Mouse (Mus musculus) ES-CJ7 (cell line): ENCODE data around the gene Arhgap18.

Source experiments
- DNase-seq: peaks from one replicate; pipeline ENCODE4 v3.0.0; 2011; ENCODE audit warnings: low read depth, low spot score

Gene Arhgap18

GRCm38 (mm10) chr10:26776443-26776842 lies 23.2 kb downstream of the Arhgap18 start:
- peak; percentile 8 for DNase-seq

GRCm38 (mm10) chr10:26780581-26780980 lies 27.4 kb downstream of the Arhgap18 start:
- no peak for DNase-seq

DNA sequence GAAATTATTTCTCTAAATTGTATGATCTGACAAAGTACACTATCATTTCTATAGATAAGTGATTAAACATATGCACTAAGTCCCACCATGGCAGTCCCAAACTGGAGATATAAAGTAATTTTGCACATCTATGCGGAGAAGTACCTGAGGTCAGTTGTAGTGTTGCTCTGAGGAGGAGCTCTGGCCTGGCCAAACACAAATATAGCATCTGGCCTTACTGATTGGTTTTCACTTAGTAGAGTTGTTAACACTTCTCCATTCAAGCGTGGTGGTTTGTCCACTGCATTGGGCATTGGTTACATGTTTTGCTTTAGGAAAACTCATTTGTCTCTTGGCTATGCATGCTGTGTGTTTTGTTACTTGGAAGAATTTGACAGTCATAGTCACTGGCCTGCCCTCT lies 36.5 kb downstream of the Arhgap18 start:
- no peak for DNase-seq

DNA sequence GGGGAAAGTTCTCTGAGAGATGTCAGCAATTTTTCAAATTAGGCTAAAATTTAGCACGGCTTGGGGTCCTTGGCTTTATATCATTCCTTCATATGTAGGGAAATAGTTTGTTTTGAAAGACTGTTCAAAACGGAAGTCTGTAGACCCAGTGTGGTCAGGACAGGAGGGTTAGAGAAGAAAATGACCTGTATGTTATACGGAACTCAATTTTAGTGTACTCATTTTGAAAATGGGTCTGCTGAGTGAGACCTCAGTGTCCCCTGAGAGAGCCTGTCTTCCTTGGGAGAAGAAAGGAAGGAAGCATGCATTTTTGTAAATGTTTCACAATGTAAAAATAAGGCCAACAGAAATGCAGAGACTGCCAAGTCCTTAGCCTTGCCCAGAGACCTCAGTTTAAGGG lies 38.6 kb downstream of the Arhgap18 start:
- no peak for DNase-seq

DNA sequence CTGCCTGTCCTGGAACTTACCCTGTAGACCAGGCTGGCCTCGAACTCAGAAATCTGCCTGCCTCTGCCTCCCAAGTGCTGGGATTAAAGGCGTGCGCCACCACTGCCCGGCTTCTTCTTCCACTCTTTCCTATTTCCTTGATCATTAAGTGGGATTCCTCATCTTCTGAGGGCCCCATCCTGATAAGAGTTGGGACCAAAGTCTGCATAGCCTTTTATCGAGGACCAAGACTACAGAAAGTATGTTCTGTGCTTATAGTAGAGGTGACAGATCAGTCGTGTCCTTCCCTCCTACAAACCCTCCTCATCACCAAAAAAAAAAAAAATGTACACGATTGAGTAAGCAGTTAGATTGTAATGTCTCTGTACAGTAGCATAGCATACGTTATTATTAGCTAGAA lies 39.8 kb downstream of the Arhgap18 start:
- no peak for DNase-seq

GRCm38 (mm10) chr10:26796432-26797286 lies 43.4 kb downstream of the Arhgap18 start:
- DNase-seq, result no peak

DNA sequence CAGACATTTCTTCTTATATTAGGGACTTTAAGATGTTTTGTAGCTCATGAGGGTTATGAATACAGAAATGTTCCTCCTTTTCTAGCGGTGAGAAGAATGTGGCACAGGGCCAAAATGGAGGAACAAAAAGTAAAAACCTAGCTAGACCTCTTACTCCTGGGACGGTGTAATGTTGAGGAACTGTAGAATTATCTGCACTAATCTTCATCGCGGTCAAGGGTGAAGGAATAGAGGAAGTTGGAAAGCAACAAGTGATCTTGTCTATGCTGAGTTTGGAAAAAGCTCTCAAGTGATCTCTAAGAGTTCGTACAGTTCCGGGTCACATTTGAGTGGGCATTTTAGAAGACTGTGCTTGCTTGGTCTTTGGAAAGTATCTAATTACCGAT lies 44.1 kb downstream of the Arhgap18 start:
- DNase-seq, result no peak

- no peak for DNase-seq
Observed at GRCm38 (mm10) chr10:26798752-26799411, 45.7 kb downstream of the Arhgap18 start.

DNA sequence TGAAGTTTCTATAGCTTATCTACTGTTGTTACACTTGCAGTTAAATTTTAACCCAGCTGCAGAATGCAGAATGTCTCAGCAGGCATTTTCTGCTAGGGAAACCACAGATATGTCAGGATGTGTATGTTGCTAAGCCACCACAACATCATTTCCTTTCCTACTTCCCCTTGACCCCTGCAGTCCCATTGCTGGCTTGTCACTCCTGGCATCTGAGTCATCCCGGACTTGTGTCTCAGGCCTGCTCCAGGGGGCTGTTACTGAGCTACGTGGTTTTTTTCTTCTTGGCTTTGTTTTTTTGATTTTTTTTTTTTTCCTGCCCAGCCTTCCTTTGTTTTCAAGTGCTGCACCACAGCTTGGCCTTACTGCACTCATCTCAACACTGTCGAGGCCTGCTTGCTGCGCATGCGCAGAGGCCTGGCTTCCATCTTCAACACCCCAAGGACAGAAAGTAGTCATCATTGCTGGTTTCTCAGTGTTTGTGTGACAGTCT lies 46.4 kb downstream of the Arhgap18 start:
- DNase-seq, result no peak

GRCm38 (mm10) chr10:26804351-26804983 lies 51.2 kb downstream of the Arhgap18 start:
- no peak for DNase-seq

DNA sequence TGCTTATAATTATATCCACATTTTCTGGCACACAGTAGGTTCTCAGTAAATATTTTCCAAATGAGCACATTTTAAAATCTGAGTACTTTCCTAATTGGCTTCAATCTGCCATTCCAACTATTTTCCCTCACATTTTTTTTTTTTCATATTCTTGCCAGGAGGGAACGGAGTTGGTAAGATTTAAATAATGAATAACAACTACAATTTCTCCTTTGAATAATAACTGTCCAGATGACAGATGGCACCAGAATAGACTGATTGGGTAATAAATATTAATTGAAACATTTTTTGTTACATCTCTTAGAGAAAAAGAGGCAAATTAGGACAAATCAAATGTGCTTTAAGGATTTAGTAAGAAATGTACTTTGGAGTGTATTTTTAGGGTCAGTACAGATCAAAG lies 51.8 kb downstream of the Arhgap18 start:
- no peak for DNase-seq

GRCm38 (mm10) chr10:26806092-26806491 lies 52.9 kb downstream of the Arhgap18 start:
- no peak for DNase-seq

GRCm38 (mm10) chr10:26810059-26810458 lies 56.8 kb downstream of the Arhgap18 start:
- DNase-seq, result no peak

DNA sequence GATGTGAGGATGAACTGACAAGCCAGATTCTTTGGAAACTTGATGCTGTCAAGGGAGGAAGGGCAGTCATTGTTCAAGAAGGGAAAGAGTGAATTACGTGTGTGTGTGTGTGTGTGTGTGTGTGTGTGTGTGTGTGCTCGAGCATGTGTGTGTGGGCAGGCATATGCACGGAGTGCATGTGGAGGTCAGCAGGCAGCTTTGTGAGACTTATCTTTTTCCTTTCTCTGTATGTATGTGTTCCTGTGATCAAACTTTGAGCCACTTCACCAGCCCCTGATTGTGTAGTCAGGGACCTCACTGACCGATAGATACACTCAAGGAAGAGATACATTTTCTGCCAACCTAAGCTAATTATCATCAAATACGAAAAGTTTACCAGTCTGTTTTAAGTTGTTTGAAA lies 57.6 kb downstream of the Arhgap18 start:
- DNase-seq, result no peak

DNA sequence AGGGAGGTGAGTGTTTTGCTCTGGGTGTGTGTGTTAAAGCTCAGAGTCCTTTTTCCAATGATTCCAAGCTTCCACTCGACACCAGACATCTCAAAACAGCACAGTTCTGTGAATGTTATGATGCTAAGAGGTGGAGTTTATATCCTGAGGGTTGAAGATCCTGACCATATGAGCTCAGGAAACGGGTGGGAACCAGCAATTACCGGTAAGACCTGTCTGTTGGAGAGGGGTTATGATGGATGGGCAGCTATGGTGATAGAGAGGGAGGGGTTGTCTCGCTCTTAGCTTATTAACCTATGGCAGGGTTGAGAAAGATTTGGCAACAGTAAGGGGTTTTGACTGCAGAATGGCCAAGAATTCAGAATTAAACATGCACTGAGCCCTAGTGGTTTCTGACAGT lies 58.1 kb downstream of the Arhgap18 start:
- DNase-seq, result no peak

DNA sequence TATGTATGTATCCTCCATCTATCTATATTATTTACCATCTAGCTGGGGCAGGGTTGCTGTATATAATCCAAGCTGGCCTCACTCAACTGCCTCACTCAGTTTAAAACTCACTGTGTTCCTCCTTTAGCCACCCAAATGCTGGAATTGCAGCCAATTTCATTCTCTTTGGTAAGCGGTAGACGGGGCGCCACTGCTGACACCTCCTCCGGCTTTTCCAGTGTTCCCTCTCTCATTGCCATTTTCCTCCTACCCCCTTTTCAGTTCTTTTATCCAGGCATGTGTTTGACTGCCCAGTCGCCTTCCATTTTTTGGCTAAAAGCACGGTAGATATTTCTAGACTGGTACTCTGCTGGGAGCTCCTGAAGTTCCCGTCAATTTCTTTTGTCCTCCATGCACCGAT lies 62.4 kb downstream of the Arhgap18 start:
- no peak for DNase-seq

DNA sequence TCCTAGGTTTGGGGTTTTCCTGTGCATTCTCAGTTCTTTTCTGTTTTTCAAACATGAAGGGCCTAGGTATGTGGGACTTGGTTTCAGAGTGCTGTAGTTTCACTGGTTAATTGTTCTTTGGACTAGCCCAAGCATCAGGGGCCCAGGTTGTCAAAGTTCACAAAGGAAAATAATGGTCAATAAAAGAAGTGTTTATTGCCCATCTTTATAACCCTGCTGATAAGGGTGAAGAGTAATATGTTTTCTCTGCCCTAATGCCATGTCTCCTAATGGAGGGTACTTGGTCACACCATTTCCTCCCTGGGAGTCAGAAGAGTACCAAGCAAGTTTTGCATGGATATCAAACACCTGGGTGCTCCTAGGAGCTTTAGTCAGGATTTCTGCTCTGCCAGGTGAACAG lies 67.1 kb downstream of the Arhgap18 start:
- DNase-seq, result no peak

DNA sequence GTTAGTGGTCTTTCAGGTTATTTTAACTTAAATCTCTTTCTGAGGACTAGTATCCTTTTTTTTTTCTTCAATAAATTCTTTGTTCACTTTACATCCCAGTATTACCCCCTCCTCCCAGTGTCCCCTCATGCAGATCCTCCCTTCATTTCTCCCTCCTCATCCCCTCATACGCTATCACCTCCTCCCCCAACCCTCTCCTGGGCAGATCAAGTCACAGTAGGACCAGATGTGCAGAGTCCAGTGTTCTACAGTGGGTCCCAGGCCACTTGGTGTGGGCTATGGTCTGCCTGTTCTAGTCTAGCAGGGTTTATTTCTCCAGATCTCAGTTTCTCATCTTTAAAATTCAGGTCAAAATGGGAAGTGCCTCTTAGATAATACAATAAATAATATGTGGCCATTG lies 67.7 kb downstream of the Arhgap18 start:
- no peak for DNase-seq

DNA sequence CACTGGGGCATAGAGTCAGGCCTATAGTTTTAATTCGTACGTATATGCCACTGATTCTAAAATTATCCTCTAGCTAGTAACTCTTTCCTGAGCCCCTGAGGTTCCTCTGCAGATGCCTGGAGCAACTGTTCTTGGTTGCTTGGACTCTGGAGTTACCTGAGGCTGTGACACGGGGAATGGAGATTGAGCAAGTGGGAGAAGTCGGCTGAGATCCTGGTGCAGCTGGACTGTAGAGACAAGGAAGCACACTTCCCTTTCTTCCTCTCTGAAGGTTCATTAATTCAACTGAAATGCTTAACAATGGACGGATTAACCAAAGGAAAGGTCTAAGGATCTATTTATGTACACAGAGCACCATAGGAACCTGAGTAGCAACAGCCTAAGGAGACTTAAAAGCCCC lies 70.8 kb downstream of the Arhgap18 start:
- DNase-seq, result no peak

GRCm38 (mm10) chr10:26825246-26825889 lies 72.1 kb downstream of the Arhgap18 start:
- no peak for DNase-seq

DNA sequence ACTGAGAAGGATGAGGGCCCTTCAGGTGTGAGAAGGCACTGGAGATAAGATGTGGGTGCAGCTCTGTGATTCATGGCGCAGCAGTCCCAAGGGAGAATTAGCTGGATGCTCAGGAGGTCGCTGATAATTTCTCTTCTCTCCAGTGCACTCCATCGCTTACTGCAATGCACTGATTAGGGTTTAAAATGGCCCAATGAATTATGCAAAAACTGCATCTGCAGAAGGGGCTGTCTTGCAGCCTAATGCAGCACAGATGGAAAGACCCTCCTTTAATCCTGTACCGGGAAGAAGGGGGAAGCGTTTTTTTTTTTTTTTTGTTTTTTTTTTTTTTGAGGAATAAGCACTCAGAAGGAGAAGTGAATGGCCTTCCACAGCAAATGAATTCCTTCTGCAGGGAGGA lies 74.1 kb downstream of the Arhgap18 start:
- no peak for DNase-seq
